Mouse (Mus musculus): ENCODE data around the gene Skint4.

Skint4 gene

GRCm38 (mm10) chr4:112071716-112072115, at the start of gene Skint4:
Gene Skint4 (plus strand): TSS chr4:112072016.
- DNase-seq: no peak

Data from layer of hippocampus, adult 9-11 months (tissue).